Mouse (Mus musculus): ENCODE measurements around the gene Cald1. TPM values are rescaled to one million over a fixed set of nuclear protein-coding genes. Genes with fewer than 3 reads are reported as not detected.

Gene Cald1
- polyA plus RNA-seq, 1 experiment from 2014 or later: 279 TPM

- Histone ChIP-seq H3K4me2 (ENCODE audit: low read depth, low read length) (no peak overlapping the region), H3K27me3 (ENCODE audit: control insufficient read depth, insufficient read depth, low read depth, low read length) (no peaks in the 10 kb centered on the region), H3K9me3 (ENCODE audit: control insufficient read depth, low read length) (no peaks in the 10 kb centered on the region), H3K9ac (ENCODE audit: low read length) (no peak overlapping the region), H3K27ac (ENCODE audit: low read length) (peak overlapping the region; percentile 72), H3K4me1 (replicated peaks; ENCODE audit: control insufficient read depth, insufficient read depth, low read length) (peaks cover 45% of the 10 kb centered on the region), H3K36me3 (ENCODE audit: control insufficient read depth, insufficient read depth, low read length) (no peaks in the 10 kb centered on the region), H3K4me3 (ENCODE audit: low read length) (no peak overlapping the region)
- peak; percentile 78 for ATAC-seq (ENCODE audit: low read depth)
- 13% methylated on average over 3 of the region's 3 CpGs for WGBS
These were observed 118.8 kb downstream of the Cald1 start for GRCm38 (mm10) chr6:34716888-34717635.

GRCm38 (mm10) chr6:34717651-34718050, 119.4 kb downstream of the Cald1 start:
- Histone ChIP-seq H3K27ac (ENCODE audit: low read length) (peak overlapping the region; percentile 51), H3K4me3 (ENCODE audit: low read length) (no peak overlapping the region)
- WGBS: 60% methylated on average over 4 of the region's 4 CpGs

GRCm38 (mm10) chr6:34719141-34719680, 120.9 kb downstream of the Cald1 start:
- Histone ChIP-seq H3K27ac (ENCODE audit: low read length) (no peak overlapping the region), H3K9me3 (ENCODE audit: control insufficient read depth, low read length) (no peaks in the 10 kb centered on the region), H3K9ac (ENCODE audit: low read length) (no peak overlapping the region), H3K4me1 (replicated peaks; ENCODE audit: control insufficient read depth, insufficient read depth, low read length) (peaks cover 45% of the 10 kb centered on the region), H3K4me3 (ENCODE audit: low read length) (no peak overlapping the region), H3K27me3 (ENCODE audit: control insufficient read depth, insufficient read depth, low read depth, low read length) (no peaks in the 10 kb centered on the region), H3K36me3 (ENCODE audit: control insufficient read depth, insufficient read depth, low read length) (no peaks in the 10 kb centered on the region), H3K4me2 (ENCODE audit: low read depth, low read length) (no peak overlapping the region)
- WGBS: 56% methylated on average over 6 of the region's 6 CpGs
- ATAC-seq (ENCODE audit: low read depth): no peak

More at GRCm38 (mm10) chr6:34717651-34718050, 119.4 kb downstream of the Cald1 start:
- H3K36me3 ChIP-seq (ENCODE audit: control insufficient read depth, insufficient read depth, low read length): no peaks in the 10 kb centered on the region
- H3K9ac ChIP-seq (ENCODE audit: low read length): no peak overlapping the region
- ATAC-seq (ENCODE audit: low read depth): no peak
- H3K27me3 ChIP-seq (ENCODE audit: control insufficient read depth, insufficient read depth, low read depth, low read length): no peaks in the 10 kb centered on the region
- no peaks in the 10 kb centered on the region for H3K9me3 ChIP-seq (ENCODE audit: control insufficient read depth, low read length)
- peaks cover 45% of the 10 kb centered on the region for H3K4me1 ChIP-seq (replicated peaks; ENCODE audit: control insufficient read depth, insufficient read depth, low read length)
- H3K4me2 ChIP-seq (ENCODE audit: low read depth, low read length): no peak overlapping the region

- no peak overlapping the region for H3K4me2 ChIP-seq (ENCODE audit: low read depth, low read length)
- WGBS: 37% methylated on average over 4 of the region's 4 CpGs
- no peak overlapping the region for H3K27ac ChIP-seq (ENCODE audit: low read length)
- no peak overlapping the region for H3K4me3 ChIP-seq (ENCODE audit: low read length)
- H3K4me1 ChIP-seq (replicated peaks; ENCODE audit: control insufficient read depth, insufficient read depth, low read length): peaks cover 45% of the 10 kb centered on the region
- no peaks in the 10 kb centered on the region for H3K36me3 ChIP-seq (ENCODE audit: control insufficient read depth, insufficient read depth, low read length)
- ATAC-seq (ENCODE audit: low read depth): peak; percentile 69
- peaks cover 2% of the 10 kb centered on the region; the same call in 1 of the 2 replicates for H3K9me3 ChIP-seq (ENCODE audit: control insufficient read depth, low read length)
- no peaks in the 10 kb centered on the region for H3K27me3 ChIP-seq (ENCODE audit: control insufficient read depth, insufficient read depth, low read depth, low read length)
- no peak overlapping the region for H3K9ac ChIP-seq (ENCODE audit: low read length)
These were observed 122.1 kb downstream of the Cald1 start for GRCm38 (mm10) chr6:34720447-34720846.

- peaks cover 38% of the 10 kb centered on the region for H3K4me1 ChIP-seq (replicated peaks; ENCODE audit: control insufficient read depth, insufficient read depth, low read length)
- no peaks in the 10 kb centered on the region for H3K36me3 ChIP-seq (ENCODE audit: control insufficient read depth, insufficient read depth, low read length)
- H3K27me3 ChIP-seq (ENCODE audit: control insufficient read depth, insufficient read depth, low read depth, low read length): no peaks in the 10 kb centered on the region
- 43% methylated on average over 6 of the region's 6 CpGs for WGBS
- 0 out of 2 replicates have a peak overlapping the region, but pooled peaks have one; percentile 8 for H3K27ac ChIP-seq (ENCODE audit: low read length)
- H3K4me3 ChIP-seq (ENCODE audit: low read length): no peak overlapping the region
- peaks cover 2% of the 10 kb centered on the region; the same call in 1 of the 2 replicates for H3K9me3 ChIP-seq (ENCODE audit: control insufficient read depth, low read length)
- H3K9ac ChIP-seq (ENCODE audit: low read length): no peak overlapping the region
- 0 out of 2 replicates have a peak, but pooled peaks have one; percentile 23 for ATAC-seq (ENCODE audit: low read depth)
- H3K4me2 ChIP-seq (ENCODE audit: low read depth, low read length): no peak overlapping the region
These were observed 123.4 kb downstream of the Cald1 start for GRCm38 (mm10) chr6:34721740-34722139.

GRCm38 (mm10) chr6:34722660-34723059, 124.4 kb downstream of the Cald1 start:
- H3K9me3 ChIP-seq (ENCODE audit: control insufficient read depth, low read length): peaks cover 2% of the 10 kb centered on the region; the same call in 1 of the 2 replicates
- H3K4me2 ChIP-seq (ENCODE audit: low read depth, low read length): no peak overlapping the region
- no peaks in the 10 kb centered on the region for H3K36me3 ChIP-seq (ENCODE audit: control insufficient read depth, insufficient read depth, low read length)
- peak; percentile 43; the same call in 1 of the 2 replicates for ATAC-seq (ENCODE audit: low read depth)
- no peak overlapping the region for H3K27ac ChIP-seq (ENCODE audit: low read length)
- H3K27me3 ChIP-seq (ENCODE audit: control insufficient read depth, insufficient read depth, low read depth, low read length): no peaks in the 10 kb centered on the region
- no peak overlapping the region for H3K9ac ChIP-seq (ENCODE audit: low read length)
- 65% methylated on average over 7 of the region's 7 CpGs for WGBS
- H3K4me3 ChIP-seq (ENCODE audit: low read length): no peak overlapping the region
- H3K4me1 ChIP-seq (replicated peaks; ENCODE audit: control insufficient read depth, insufficient read depth, low read length): peaks cover 40% of the 10 kb centered on the region

GRCm38 (mm10) chr6:34723250-34723904, 125.1 kb downstream of the Cald1 start:
- Histone ChIP-seq H3K4me2 (ENCODE audit: low read depth, low read length) (no peak overlapping the region), H3K4me1 (replicated peaks; ENCODE audit: control insufficient read depth, insufficient read depth, low read length) (peaks cover 34% of the 10 kb centered on the region), H3K27ac (ENCODE audit: low read length) (no peak overlapping the region), H3K27me3 (ENCODE audit: control insufficient read depth, insufficient read depth, low read depth, low read length) (no peaks in the 10 kb centered on the region), H3K9me3 (ENCODE audit: control insufficient read depth, low read length) (peaks cover 2% of the 10 kb centered on the region; the same call in 1 of the 2 replicates), H3K9ac (ENCODE audit: low read length) (no peak overlapping the region), H3K36me3 (ENCODE audit: control insufficient read depth, insufficient read depth, low read length) (no peaks in the 10 kb centered on the region), H3K4me3 (ENCODE audit: low read length) (no peak overlapping the region)
- WGBS: 72% methylated on average over 10 of the region's 10 CpGs
- ATAC-seq (ENCODE audit: low read depth): no peak

- Histone ChIP-seq H3K9me3 (ENCODE audit: control insufficient read depth, low read length) (peaks cover 2% of the 10 kb centered on the region; the same call in 1 of the 2 replicates), H3K4me3 (ENCODE audit: low read length) (no peak overlapping the region), H3K4me2 (ENCODE audit: low read depth, low read length) (no peak overlapping the region), H3K27ac (ENCODE audit: low read length) (no peak overlapping the region), H3K27me3 (ENCODE audit: control insufficient read depth, insufficient read depth, low read depth, low read length) (no peaks in the 10 kb centered on the region), H3K4me1 (replicated peaks; ENCODE audit: control insufficient read depth, insufficient read depth, low read length) (peaks cover 39% of the 10 kb centered on the region), H3K9ac (ENCODE audit: low read length) (no peak overlapping the region), H3K36me3 (ENCODE audit: control insufficient read depth, insufficient read depth, low read length) (no peaks in the 10 kb centered on the region)
- no peak for ATAC-seq (ENCODE audit: low read depth)
- WGBS: 36% methylated on average over 1 of the region's 1 CpGs
These were observed 127.4 kb downstream of the Cald1 start for GRCm38 (mm10) chr6:34725660-34726059.

GRCm38 (mm10) chr6:34726104-34726503, 127.8 kb downstream of the Cald1 start:
- 26% methylated on average over 1 of the region's 1 CpGs for WGBS
- no peak overlapping the region for H3K27ac ChIP-seq (ENCODE audit: low read length)
- no peaks in the 10 kb centered on the region for H3K27me3 ChIP-seq (ENCODE audit: control insufficient read depth, insufficient read depth, low read depth, low read length)
- H3K4me3 ChIP-seq (ENCODE audit: low read length): no peak overlapping the region
- H3K4me1 ChIP-seq (replicated peaks; ENCODE audit: control insufficient read depth, insufficient read depth, low read length): peaks cover 39% of the 10 kb centered on the region
- ATAC-seq (ENCODE audit: low read depth): no peak
- H3K36me3 ChIP-seq (ENCODE audit: control insufficient read depth, insufficient read depth, low read length): no peaks in the 10 kb centered on the region
- no peak overlapping the region for H3K4me2 ChIP-seq (ENCODE audit: low read depth, low read length)
- peaks cover 2% of the 10 kb centered on the region; the same call in 1 of the 2 replicates for H3K9me3 ChIP-seq (ENCODE audit: control insufficient read depth, low read length)
- no peak overlapping the region for H3K9ac ChIP-seq (ENCODE audit: low read length)
